Mouse (Mus musculus): Measurements from ENCODE around the gene U90926.

U90926 gene

GRCm38 (mm10) chr5:92215308-92215707 is at the start of gene U90926:
U90926 (minus strand) TSS chr5:92215408.
- DNase-seq (ENCODE audit: low read depth, low spot score): no peak

- no peak for DNase-seq (ENCODE audit: low read depth, low spot score)
Observed at GRCm38 (mm10) chr5:92263761-92264359, 48.7 kb upstream of the U90926 start.

DNA sequence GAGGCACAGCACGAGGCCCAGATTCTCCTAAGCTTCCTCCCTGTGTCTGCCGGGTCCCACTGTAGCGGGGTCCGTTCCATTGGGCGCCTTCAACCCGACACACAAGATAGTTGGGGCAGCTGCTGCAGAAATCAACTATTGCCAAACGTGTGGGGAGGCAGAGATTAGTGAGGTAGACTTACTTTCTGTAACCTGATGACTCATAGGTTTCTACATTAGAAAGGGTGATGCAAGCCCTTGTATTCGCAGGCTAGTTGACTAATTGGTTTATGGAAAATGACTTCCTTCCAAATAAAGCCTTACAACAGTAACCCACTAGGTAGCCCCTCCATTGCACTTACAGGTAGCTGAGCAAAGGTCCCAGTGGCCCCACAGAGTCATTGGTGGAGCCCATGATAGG is 47.4 kb upstream of the U90926 start:
- DNase-seq (ENCODE audit: low read depth, low spot score): no peak

DNA sequence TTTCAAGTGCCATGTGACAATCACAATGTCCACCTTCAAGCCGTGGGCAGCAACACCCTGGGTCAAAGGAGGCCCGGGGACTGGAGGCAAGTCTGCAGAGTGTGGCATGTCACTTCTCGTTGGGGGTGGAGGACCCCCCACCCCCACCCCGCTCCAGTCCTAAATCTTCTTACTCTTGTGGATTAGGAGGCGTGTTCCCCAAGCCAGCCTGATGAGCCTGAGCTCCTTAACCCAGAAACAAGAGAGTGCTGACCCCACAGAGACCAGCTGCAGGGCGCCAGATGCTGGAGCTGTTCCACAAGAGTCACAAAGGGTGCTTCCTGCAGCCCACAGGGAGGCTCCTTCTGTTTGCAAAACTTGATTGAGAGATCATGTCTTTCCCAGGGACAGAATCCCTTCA is 41.0 kb upstream of the U90926 start, which contains the start of gene Ppef2:
Gene Ppef2, minus strand, starts transcription at position 61 of the 400 bp plus-strand sequence.
- DNase-seq (ENCODE audit: low read depth, low spot score): no peak

GRCm38 (mm10) chr5:92254476-92254875 is 39.3 kb upstream of the U90926 start:
- no peak for DNase-seq (ENCODE audit: low read depth, low spot score)

DNA sequence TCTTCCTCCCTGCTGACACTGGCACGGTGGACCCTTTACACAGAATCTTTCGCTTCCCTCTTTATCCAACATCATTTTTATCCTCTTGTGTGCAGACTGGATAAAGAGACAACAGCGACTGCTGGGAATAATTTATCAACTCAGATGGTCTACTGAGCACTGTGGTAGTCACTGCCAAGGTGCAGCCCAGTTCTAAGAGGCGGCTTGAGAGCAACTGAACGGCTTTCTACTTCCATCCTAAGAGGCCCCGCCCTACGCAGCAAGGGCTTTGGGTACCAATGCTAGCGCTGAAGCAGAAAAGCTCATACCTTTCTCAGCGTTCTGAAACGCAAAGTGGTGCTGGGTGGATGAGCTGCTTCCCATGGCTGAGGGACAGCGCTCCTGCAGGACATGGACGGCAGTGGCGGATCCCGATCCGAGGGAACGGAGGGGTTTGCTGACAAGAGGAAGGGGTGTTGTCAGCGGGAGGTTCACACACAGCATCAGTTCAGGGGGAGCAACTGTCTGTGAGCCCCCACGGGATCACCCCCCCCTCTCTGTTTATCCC is 37.7 kb upstream of the U90926 start:
- DNase-seq (ENCODE audit: low read depth, low spot score): no peak

DNA sequence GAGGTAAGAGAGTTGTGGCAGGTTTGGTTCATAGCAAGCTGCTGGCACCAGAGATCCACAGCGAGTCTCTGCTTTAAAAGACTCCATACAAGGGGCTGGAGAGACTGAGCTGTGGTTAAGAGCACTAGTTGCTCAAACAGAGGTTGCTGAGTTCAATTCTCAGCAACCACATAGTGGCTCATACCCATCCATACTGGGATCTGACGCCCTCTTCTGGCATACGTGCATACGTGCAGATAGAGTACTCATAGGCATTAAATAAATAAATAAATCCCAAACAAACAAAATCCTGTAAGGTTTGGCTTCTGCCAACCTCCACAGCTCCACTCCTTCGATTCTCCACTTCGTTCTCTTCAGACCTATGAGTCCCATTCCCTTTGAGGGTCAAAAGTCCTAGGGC is 36.8 kb upstream of the U90926 start:
- no peak for DNase-seq (ENCODE audit: low read depth, low spot score)

GRCm38 (mm10) chr5:92248614-92249013 is 33.4 kb upstream of the U90926 start:
- no peak for DNase-seq (ENCODE audit: low read depth, low spot score)

DNA sequence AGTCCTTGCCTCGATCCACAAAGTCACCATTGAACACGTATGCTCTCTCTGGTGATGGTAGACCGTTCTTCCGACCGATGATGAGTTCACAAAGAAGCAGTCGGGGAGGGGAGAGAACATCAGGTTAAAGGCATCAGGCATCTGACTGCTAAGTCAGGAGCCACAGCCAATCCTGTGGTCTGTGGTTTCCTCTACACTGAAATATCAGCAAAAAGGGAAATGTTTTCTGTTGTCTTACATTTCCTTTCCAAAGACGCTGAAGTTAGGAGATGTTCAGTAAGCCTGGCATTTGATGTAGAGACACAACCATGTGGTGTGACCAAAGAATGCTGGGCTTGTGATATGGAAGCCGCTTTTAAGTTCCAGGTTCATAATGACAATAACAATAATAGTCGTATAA is 30.3 kb upstream of the U90926 start:
- DNase-seq (ENCODE audit: low read depth, low spot score): no peak

DNA sequence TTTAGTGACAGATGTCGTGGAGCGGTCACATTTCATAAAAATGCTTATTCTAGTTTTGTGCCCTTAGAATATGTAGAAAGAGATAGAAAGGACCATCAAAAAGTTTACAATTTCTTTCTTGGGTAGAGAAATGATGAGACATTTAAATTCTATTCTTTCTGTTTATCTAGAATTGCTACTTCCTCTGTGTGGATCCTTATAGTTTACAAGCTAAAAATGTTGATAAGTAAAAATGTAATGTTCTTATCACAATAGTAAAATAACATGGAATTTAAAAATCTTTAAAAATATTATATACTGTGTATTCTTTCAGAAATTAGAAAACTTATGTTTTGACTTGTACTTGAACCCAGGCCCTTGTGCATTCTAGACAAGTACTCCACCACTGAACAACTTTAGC is 29.7 kb upstream of the U90926 start:
- DNase-seq (ENCODE audit: low read depth, low spot score): no peak

GRCm38 (mm10) chr5:92240769-92241168 is 25.6 kb upstream of the U90926 start:
- no peak for DNase-seq (ENCODE audit: low read depth, low spot score)

GRCm38 (mm10) chr5:92239333-92240232 is 24.4 kb upstream of the U90926 start:
- no peak for DNase-seq (ENCODE audit: low read depth, low spot score)

DNA sequence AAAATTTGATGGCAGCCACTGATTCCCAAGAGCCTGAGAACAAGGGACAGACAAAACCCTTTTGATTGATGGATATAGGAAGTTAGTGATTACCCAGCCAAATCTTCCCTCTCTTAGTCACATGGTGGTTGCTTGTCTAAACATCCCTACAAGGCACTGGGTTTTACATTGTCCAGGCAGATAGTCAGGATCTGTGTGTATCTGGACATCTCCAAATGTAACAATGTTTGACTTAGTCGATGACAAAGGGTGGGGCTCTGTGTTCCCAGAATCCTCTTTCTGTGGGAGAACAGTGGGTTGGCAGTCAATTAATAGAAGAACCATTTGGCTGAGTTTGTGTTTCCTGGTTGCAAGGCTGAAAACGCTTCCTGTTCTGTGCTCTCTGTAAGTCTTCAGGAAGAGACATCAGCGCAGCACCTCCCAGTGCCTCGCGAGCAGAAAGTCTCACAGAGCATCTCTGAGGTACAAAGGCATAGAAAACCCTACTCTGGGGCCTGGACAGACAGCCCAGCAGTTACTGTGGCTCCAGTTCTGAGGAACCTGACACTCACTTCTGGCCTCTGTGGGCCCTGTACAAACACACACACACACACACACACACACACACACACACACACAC is 19.8 kb upstream of the U90926 start:
- DNase-seq (ENCODE audit: low read depth, low spot score): no peak

DNA sequence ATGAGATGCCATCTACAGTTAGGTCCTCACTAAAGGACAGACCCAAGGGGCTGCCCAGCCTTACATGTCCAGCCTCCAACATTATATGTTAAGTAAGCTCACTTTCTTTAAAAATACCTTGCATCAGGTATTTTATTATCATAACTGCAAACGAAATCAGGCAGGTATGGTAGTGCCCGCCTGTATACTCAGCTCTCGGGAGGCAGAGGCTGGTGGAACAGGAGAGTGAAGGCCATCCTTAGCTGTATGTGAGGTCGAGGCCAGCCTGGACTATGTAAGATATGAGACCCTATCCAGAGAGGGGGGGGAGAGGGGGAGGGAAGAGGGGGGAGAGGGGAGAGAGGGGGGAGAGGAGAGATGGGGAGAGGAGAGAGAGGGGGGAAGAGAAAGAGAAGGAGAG is 18.2 kb upstream of the U90926 start:
- DNase-seq (ENCODE audit: low read depth, low spot score): no peak

DNA sequence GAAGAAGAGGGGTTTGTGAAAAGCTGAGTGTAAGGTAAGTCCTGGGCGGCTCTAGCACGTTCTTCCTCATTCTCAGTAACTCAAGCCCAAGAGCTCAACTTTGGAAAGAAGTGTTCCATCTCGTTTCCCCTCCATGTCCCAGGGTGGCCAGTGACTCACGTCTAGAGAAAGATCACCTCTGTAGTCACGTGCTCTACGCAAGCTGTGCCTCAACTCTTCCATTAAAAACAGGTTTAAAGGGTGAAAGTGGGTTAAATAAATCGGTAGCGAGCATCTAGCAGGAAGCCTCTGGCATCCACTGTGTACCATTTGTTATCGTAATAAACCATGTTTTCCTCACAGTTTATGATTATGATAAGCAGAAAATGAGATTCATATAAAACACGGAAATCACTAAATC is 16.6 kb upstream of the U90926 start:
- no peak for DNase-seq (ENCODE audit: low read depth, low spot score)

DNA sequence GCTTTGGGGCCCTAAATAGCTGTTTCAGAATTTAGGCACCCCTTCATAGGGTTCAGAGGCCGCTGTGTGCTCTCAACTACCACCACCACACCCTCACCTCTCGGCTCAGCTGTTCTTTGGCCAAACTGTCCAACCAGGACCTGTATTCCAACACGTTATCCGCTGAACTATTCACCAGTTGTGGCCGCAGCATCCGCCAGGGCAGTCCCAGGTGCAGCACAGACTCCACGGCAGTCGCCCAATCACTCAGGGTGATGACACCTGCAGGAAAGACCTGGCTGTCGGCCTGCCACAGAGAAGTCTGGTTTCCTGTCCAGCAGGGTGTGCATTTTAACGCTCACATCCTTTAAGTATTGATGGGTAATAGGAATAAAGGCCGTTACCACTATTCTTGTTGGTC is 15.1 kb upstream of the U90926 start:
- DNase-seq (ENCODE audit: low read depth, low spot score): no peak

- DNase-seq (ENCODE audit: low read depth, low spot score): no peak
Observed at GRCm38 (mm10) chr5:92229514-92229913, 14.3 kb upstream of the U90926 start.

DNA sequence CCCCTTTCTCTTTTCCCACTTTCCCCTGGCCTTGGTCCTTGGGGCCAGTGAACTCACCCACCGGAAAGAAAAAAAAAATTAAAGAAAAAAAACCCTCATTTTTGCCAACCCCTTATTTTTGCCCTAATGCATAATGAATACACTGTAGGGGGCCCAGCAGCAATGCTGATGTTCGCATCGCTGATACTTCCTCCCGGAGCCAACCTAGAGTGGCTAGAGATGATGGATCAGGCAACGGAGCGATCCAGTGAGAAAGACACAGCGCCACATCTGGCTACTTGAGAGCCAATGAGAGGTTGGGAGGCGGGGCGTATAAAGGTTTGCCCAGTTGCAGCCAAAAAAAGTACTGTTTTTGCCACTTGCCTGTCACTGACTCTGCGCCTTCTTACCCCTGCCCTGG is 13.6 kb upstream of the U90926 start:
- DNase-seq (ENCODE audit: low read depth, low spot score): no peak

- DNase-seq (ENCODE audit: low read depth, low spot score): no peak
Observed at GRCm38 (mm10) chr5:92227782-92228181, 12.6 kb upstream of the U90926 start.

- no peak for DNase-seq (ENCODE audit: low read depth, low spot score)
Observed at GRCm38 (mm10) chr5:92220287-92220902, 5.2 kb upstream of the U90926 start.

DNA sequence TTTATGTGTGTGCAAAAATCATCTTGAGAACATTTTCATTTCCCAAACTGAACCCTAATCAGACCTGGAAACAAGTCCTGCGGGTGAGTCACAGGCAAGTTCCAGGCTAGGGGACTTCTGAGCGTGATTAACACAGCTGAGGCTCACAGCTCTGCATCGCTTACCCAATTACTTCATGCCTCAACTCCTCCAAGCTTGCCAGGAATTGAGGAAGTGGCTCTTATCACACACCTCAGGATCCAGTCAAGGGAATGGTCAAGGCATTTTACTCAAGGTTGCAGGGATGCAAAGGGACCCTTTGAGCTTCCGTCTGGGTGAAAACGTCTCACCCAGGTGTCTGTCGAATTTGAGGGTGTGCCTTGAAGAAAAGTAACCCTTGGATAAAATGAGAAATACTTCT is 4.6 kb upstream of the U90926 start:
- DNase-seq (ENCODE audit: low read depth, low spot score): no peak

All from c-Kit-negative CD71-positive TER-119-positive erythroid progenitor cells, embryonic 14.5 days (primary cell).